Mouse (Mus musculus): ENCODE data around the gene Snrpb. TPM values are rescaled to one million over a fixed set of nuclear protein-coding genes. Genes with fewer than 3 reads are reported as not detected.

Snrpb gene
- total and polyA plus RNA-seq, 3 experiments: 590 to 1,572 (median 810) TPM

GRCm38 (mm10) chr2:130207376-130207775, 28.2 kb upstream of the Snrpb start:
- no peaks in the 10 kb centered on the region for H3K79me2 ChIP-seq (ENCODE audit: control insufficient read depth, insufficient read depth, low read length, poor library complexity)
- no peak overlapping the region for H3K4me3 ChIP-seq (ENCODE audit: control insufficient read depth in 1 of 2, insufficient read depth in 1 of 2, low read depth in 2 of 2, low read length in 2 of 2)
- no peaks in the 10 kb centered on the region for H3K9me3 ChIP-seq (replicated peaks; ENCODE audit: insufficient read depth, low read length)
- no peak for TF ChIP-seq KAT2A (conservative IDR thresholded peaks at IDR 0.05; ENCODE audit: low read depth, low read length)
- no peak for TF ChIP-seq UBTF (IDR thresholded peaks at IDR 0.05; ENCODE audit: borderline replicate concordance, insufficient read depth, low read depth, low read length)
- no peak for TF ChIP-seq SMC3 (IDR thresholded peaks at IDR 0.05; ENCODE audit: low read depth, low read length)
- no peak for TF ChIP-seq MEF2A (IDR thresholded peaks at IDR 0.05; ENCODE audit: extremely low read depth, insufficient replicate concordance, low read depth, low read length, poor library complexity, severe bottlenecking)
- TF ChIP-seq TAL1 (IDR thresholded peaks at IDR 0.05; ENCODE audit: low read length): no peak
- no peak for TF ChIP-seq MXI1 (IDR thresholded peaks at IDR 0.05; ENCODE audit: low read depth, low read length)
- TF ChIP-seq POLR2A (IDR thresholded peaks at IDR 0.05; ENCODE audit: control insufficient read depth in 1 of 2, insufficient read depth in 1 of 2, low read depth in 1 of 2, low read length in 2 of 2, poor library complexity in 1 of 2): no peak
- TF ChIP-seq ELF1 (IDR thresholded peaks at IDR 0.05; ENCODE audit: low read depth, low read length): no peak
- H3K27ac ChIP-seq (ENCODE audit: control insufficient read depth, low read depth, low read length): no peak overlapping the region
- no peaks in the 10 kb centered on the region for H3K36me3 ChIP-seq (ENCODE audit: control insufficient read depth in 1 of 2, insufficient read depth in 2 of 2, low read length in 2 of 2)
- peaks cover 2 to 13% of the 10 kb centered on the region in 2 experiments; a peak in 3 of 4 replicates for H3K27me3 ChIP-seq (ENCODE audit: control insufficient read depth in 1 of 2, insufficient read depth in 2 of 2, low read length in 2 of 2)
- no peak overlapping the region for H3K9ac ChIP-seq (ENCODE audit: control insufficient read depth, low read depth, low read length, poor library complexity, severe bottlenecking)
- H3K4me1 ChIP-seq (ENCODE audit: control insufficient read depth in 1 of 2, insufficient read depth in 2 of 2, low read length in 2 of 2): no peaks in the 10 kb centered on the region
- no peak for DNase-seq (ENCODE audit: low read depth, low spot score)

GRCm38 (mm10) chr2:130200961-130201360, 21.8 kb upstream of the Snrpb start:
- DNase-seq (ENCODE audit: low read depth, low spot score): no peak
- TF ChIP-seq ELF1 (IDR thresholded peaks at IDR 0.05; ENCODE audit: low read depth, low read length) (no peak), MAX (IDR thresholded peaks at IDR 0.05; ENCODE audit: low read length) (no peak), CTCF (IDR thresholded peaks at IDR 0.05 in 2 of 3, conservative IDR thresholded peaks at IDR 0.05 in 1 of 3; ENCODE audit: control insufficient read depth in 1 of 3, insufficient read depth in 1 of 3, low read depth in 2 of 3, low read length in 3 of 3, poor library complexity in 1 of 3, severe bottlenecking in 1 of 3) (no peak), TAL1 (IDR thresholded peaks at IDR 0.05; ENCODE audit: low read length) (no peak), EP300 (IDR thresholded peaks at IDR 0.05; ENCODE audit: low read depth in 1 of 2, low read length in 2 of 2) (no peak), UBTF (IDR thresholded peaks at IDR 0.05; ENCODE audit: borderline replicate concordance, insufficient read depth, low read depth, low read length) (no peak), MAFK (IDR thresholded peaks at IDR 0.05; ENCODE audit: borderline replicate concordance, low read depth, low read length) (no peak), JUND (IDR thresholded peaks at IDR 0.05; ENCODE audit: low read depth, low read length) (no peak), POLR2AphosphoS5 (IDR thresholded peaks at IDR 0.05; ENCODE audit: borderline replicate concordance, low read depth, low read length) (no peak), CHD2 (IDR thresholded peaks at IDR 0.05; ENCODE audit: low read length) (no peak), KAT2A (conservative IDR thresholded peaks at IDR 0.05; ENCODE audit: low read depth, low read length) (no peak), NELFE (IDR thresholded peaks at IDR 0.05; ENCODE audit: low read depth, low read length) (no peak), SIN3A (IDR thresholded peaks at IDR 0.05; ENCODE audit: low read length) (no peak), SMC3 (IDR thresholded peaks at IDR 0.05; ENCODE audit: low read depth, low read length) (no peak), MYB (IDR thresholded peaks at IDR 0.05; ENCODE audit: low read depth, low read length) (no peak)
- no peaks in the 10 kb centered on the region for H3K79me2 ChIP-seq (ENCODE audit: control insufficient read depth, insufficient read depth, low read length, poor library complexity)
- H3K4me3 ChIP-seq (ENCODE audit: control insufficient read depth in 1 of 2, insufficient read depth in 1 of 2, low read depth in 2 of 2, low read length in 2 of 2): no peak overlapping the region
- H3K9ac ChIP-seq (ENCODE audit: control insufficient read depth, low read depth, low read length, poor library complexity, severe bottlenecking): no peak overlapping the region
- no peaks in the 10 kb centered on the region for H3K4me1 ChIP-seq (ENCODE audit: control insufficient read depth in 1 of 2, insufficient read depth in 2 of 2, low read length in 2 of 2)
- H3K36me3 ChIP-seq (ENCODE audit: control insufficient read depth in 1 of 2, insufficient read depth in 2 of 2, low read length in 2 of 2): no peaks in the 10 kb centered on the region
- H3K9me3 ChIP-seq (replicated peaks; ENCODE audit: insufficient read depth, low read length): no peaks in the 10 kb centered on the region
- H3K27me3 ChIP-seq (ENCODE audit: control insufficient read depth in 1 of 2, insufficient read depth in 2 of 2, low read length in 2 of 2): peaks cover 7 to 15% of the 10 kb centered on the region in 2 experiments; a peak in 3 of 4 replicates
- H3K27ac ChIP-seq (ENCODE audit: control insufficient read depth, low read depth, low read length): no peak overlapping the region
